In genomic region chr8:64761430-64761829, GRCm38 (mm10) we compare ENCODE assay signal across 7 mouse cellular contexts. TPM values are rescaled to one million over a fixed set of nuclear protein-coding genes. Genes with fewer than 3 reads are reported as not detected.
A peak's percentile ranks its signal among the peaks of the same experiment; 100 is the strongest.
DNase-seq lines count a peak whose midpoint lies in the region; ATAC-seq and TF ChIP-seq lines count a peak whose summit lies in the region.

No protein-coding gene starts in this region.

- H3K27ac ChIP-seq in left cerebral cortex, adult 2 months, result no peak overlapping the region
- H3K27ac ChIP-seq in bone marrow, adult 2 months (ENCODE audit: control insufficient read depth, insufficient read depth, low read depth, low read length, poor library complexity), result no peak overlapping the region
- no peak overlapping the region for H3K27ac ChIP-seq in lung, postnatal 0 days (ENCODE audit: low read length)

- no peak overlapping the region for H3K4me3 ChIP-seq in left cerebral cortex, adult 2 months
- no peak overlapping the region for H3K4me3 ChIP-seq in bone marrow, adult 2 months (replicated peaks; ENCODE audit: control insufficient read depth, low read depth, low read length)
- no peak overlapping the region for H3K4me3 ChIP-seq in lung, postnatal 0 days (ENCODE audit: low read depth, low read length)

- no peaks in the 10 kb centered on the region for H3K27me3 ChIP-seq in lung, postnatal 0 days (replicated peaks; ENCODE audit: insufficient read depth, low read length)

- H3K9me3 ChIP-seq in lung, postnatal 0 days (ENCODE audit: low read length), result no peaks in the 10 kb centered on the region

- no peaks in the 10 kb centered on the region; the same call in 1 of the 2 replicates for H3K4me1 ChIP-seq in bone marrow, adult 2 months (ENCODE audit: control insufficient read depth, insufficient read depth, low read length)
- no peaks in the 10 kb centered on the region for H3K4me1 ChIP-seq in lung, postnatal 0 days (ENCODE audit: insufficient read depth, low read depth, low read length)

- peak; percentile 73 for ATAC-seq in lung, postnatal 0 days

- no peak overlapping the region for H3K4me2 ChIP-seq in lung, postnatal 0 days (replicated peaks; ENCODE audit: low read depth, low read length)

- WGBS in bone marrow, adult 2 months, result 62% methylated on average over 8 of the region's 8 CpGs
- WGBS in lung, postnatal 0 days, result 65% methylated on average over 8 of the region's 8 CpGs

- no peak for TF ChIP-seq POLR2A in bone marrow, adult 2 months (IDR thresholded peaks at IDR 0.05; ENCODE audit: borderline replicate concordance, control insufficient read depth, low read depth, low read length)

- H3K9ac ChIP-seq in lung, postnatal 0 days (replicated peaks; ENCODE audit: low read depth), result no peak overlapping the region

- H3K36me3 ChIP-seq in lung, postnatal 0 days (ENCODE audit: insufficient read depth, low read length), result no peaks in the 10 kb centered on the region; the same call in 1 of the 2 replicates

- intact Hi-C loops in left cerebral cortex, adult 2 months (cut with DNase I), result loop anchor here (1.0 kb wide), 1 partner anchor 180 kb away; no protein-coding TSS in a partner anchor
- intact Hi-C loops in left cerebral cortex, postnatal 36 days (cut with DNase I), result no loop called here

- no peak for TF ChIP-seq EP300 in lung, postnatal 0 days (IDR thresholded peaks at IDR 0.05)

- no peak for DNase-seq in left cerebral cortex, adult 2 months (ENCODE audit: extremely low spot score in 1 of 2, low spot score in 2 of 2)
- DNase-seq in left cerebral cortex, adult 18-20 months (ENCODE audit: low spot score in 2 of 2), result no peak
- peak; percentile 57 to 63 for DNase-seq in cerebellum, postnatal 14 days
- DNase-seq in lung, postnatal 0 days (ENCODE audit: low spot score), result peak; percentile 64
- DNase-seq in heart, adult 9 months (ENCODE audit: low spot score in 2 of 2), result no peak
- no peak for DNase-seq in left cerebral cortex, postnatal 36 days (ENCODE audit: low spot score in 2 of 2)

- TF ChIP-seq CTCF in left cerebral cortex, adult 2 months (IDR thresholded peaks at IDR 0.05), result peak; percentile 49
- TF ChIP-seq CTCF in bone marrow, adult 2 months (IDR thresholded peaks at IDR 0.05; ENCODE audit: control insufficient read depth, insufficient read depth, low read length), result 0 out of 2 replicates have a peak, but pooled peaks have one; percentile 14
- TF ChIP-seq CTCF in lung, postnatal 0 days (IDR thresholded peaks at IDR 0.05), result peak; percentile 73

RNA-seq across cellular contexts. Expression of gene Msmo1, which starts 27.8 kb away (rescaled TPM):
- total RNA-seq in left cerebral cortex, adult 2 months (2021), result 10 to 100 TPM; 83.5 to 87.8 TPM
- 100 to 1,000 TPM in 1 of 2 experiments, 10 to 100 TPM in 1; 93.9 to 121 TPM for total RNA-seq in left cerebral cortex, adult 18-20 months (2021)
- polyA plus RNA-seq in bone marrow, adult 2 months (2011; ENCODE audit: insufficient read depth, insufficient read length, low replicate concordance, missing spikeins), result 5.4 and 25.6 TPM in 2 replicates
- 83.1 and 87.7 TPM in 2 replicates for polyA plus RNA-seq in lung, postnatal 0 days (2015; fragmentation: Nextera tagmentation; extraction: Ambion mirVana)
- 10 to 100 TPM; 87.9 to 94.2 TPM for total RNA-seq in left cerebral cortex, postnatal 36 days (2021)

Comparison
In these comparisons a context has a peak if more than half of its experiments do, and no peak if none do; other contexts are left out.
1. DNase-seq: peak in cerebellum, postnatal 14 days (2 of 2) and lung, postnatal 0 days (single experiment); none in left cerebral cortex, adult 2 months (0 of 2), left cerebral cortex, adult 18-20 months (0 of 2), heart, adult 9 months (0 of 2) and left cerebral cortex, postnatal 36 days (0 of 2).
2. CTCF ChIP-seq: peak in every context shown above with its lines; median percentile 73 in lung, postnatal 0 days; 49 in left cerebral cortex, adult 2 months; 14 in bone marrow, adult 2 months.